Mouse (Mus musculus) kidney, adult 2 months (tissue): ENCODE data around the gene Foxd2.

ENCODE experiments used
- CTCF ChIP-seq: fragments of 200-500 bp; conservative IDR thresholded peaks from 2 replicates; pipeline ENCODE4 v1.5.1; 2011; ENCODE audit warnings: low read depth, mild to moderate bottlenecking, control low read depth, low read length, moderate library complexity, mixed read lengths; ENCODE audit not compliant: insufficient read depth, insufficient read length
- POLR2A ChIP-seq: fragments of 200-500 bp; IDR thresholded peaks from one replicate; pipeline ENCODE4 v1.6.1; 2011; ENCODE audit warnings: low read depth, low read length, control low read depth

GRCm38 (mm10) chr4:114945021-114945420 is 36.3 kb upstream of the Foxd2 start:
- no peak for TF ChIP-seq POLR2A
- TF ChIP-seq CTCF: no peak
